Mouse (Mus musculus) forebrain, embryonic 16.5 days (tissue): ENCODE results near the gene Dnajc6. TPM values are rescaled to one million over a fixed set of nuclear protein-coding genes. Genes with fewer than 3 reads are reported as not detected.
A peak's percentile ranks its signal among the peaks of the same experiment; 100 is the strongest.

Experiments
- ATAC-seq: fragments of 200-750 bp; cut with Nextera tagmentation; 2 replicates; pipeline ENCODE4 v1.8.0; 2017; ENCODE audit warnings: mild to moderate bottlenecking, moderate library complexity
- H3K27ac ChIP-seq: fragments of 300-500 bp; sonication (generic); 2 replicates; pipeline ENCODE4 v1.5.1; 2014; ENCODE audit warnings: low read length, control low read depth
- H3K27me3 ChIP-seq: fragments of 300-500 bp; sonication (generic); replicated peaks from 2 replicates; pipeline ENCODE4 v1.6.1; 2014; ENCODE audit warnings: low read length; ENCODE audit not compliant: control insufficient read depth, insufficient read depth
- H3K36me3 ChIP-seq: fragments of 300-500 bp; sonication (generic); 2 replicates; pipeline ENCODE4 v1.6.1; 2014; ENCODE audit not compliant: control insufficient read depth, insufficient read depth
- H3K4me1 ChIP-seq: fragments of 300-500 bp; sonication (generic); replicated peaks from 2 replicates; pipeline ENCODE4 v1.6.1; 2014; ENCODE audit warnings: low read length; ENCODE audit not compliant: control insufficient read depth, insufficient read depth
- H3K4me2 ChIP-seq: fragments of 300-500 bp; sonication (generic); 2 replicates; pipeline ENCODE4 v1.6.1; 2014; ENCODE audit warnings: mild to moderate bottlenecking, low read length, control low read depth
- H3K4me3 ChIP-seq: fragments of 300-500 bp; sonication (generic); replicated peaks from 2 replicates; pipeline ENCODE4 v1.5.1; 2014; ENCODE audit warnings: mild to moderate bottlenecking, low read length, control low read depth
- H3K9ac ChIP-seq: fragments of 300-500 bp; sonication (generic); replicated peaks from 2 replicates; pipeline ENCODE4 v1.6.1; 2014; ENCODE audit warnings: low read depth, low read length, control low read depth
- H3K9me3 ChIP-seq: fragments of 300-500 bp; sonication (generic); 2 replicates; pipeline ENCODE4 v1.6.1; 2016; ENCODE audit warnings: low read length; ENCODE audit not compliant: control insufficient read depth
- WGBS: fragments of 180-500 bp; shearing (Covaris S2); extraction: QIAGEN DNeasy Blood & Tissue Kit; methylation state at CpG from one replicate; pipeline ENCODE4 v1.1.7; 2014; 5-methylcytosine and 5-hydroxymethylcytosine counted together
- polyA plus RNA-seq: library from polyadenylated mRNA; unstranded; fragments of >200 nt; fragmentation: Nextera tagmentation; extraction: Ambion mirVana; gene quantifications from 2 replicates; pipeline ENCODE4 v1.2.1, GENCODE M21; 2015

Dnajc6 gene
- polyA plus RNA-seq, 1 experiment from 2014 or later: 34.6 TPM

- peaks cover 18% of the 10 kb centered on the region for H3K36me3 ChIP-seq
- H3K9me3 ChIP-seq: no peaks in the 10 kb centered on the region
- H3K9ac ChIP-seq: no peak overlapping the region
- no peak overlapping the region for H3K4me3 ChIP-seq
- H3K4me2 ChIP-seq: no peak overlapping the region
- no peaks in the 10 kb centered on the region for H3K27me3 ChIP-seq
- ATAC-seq: no peak
- 93% methylated on average over 1 of the region's 1 CpGs for WGBS
- no peak overlapping the region for H3K27ac ChIP-seq
- no peaks in the 10 kb centered on the region for H3K4me1 ChIP-seq
These were observed 141.0 kb downstream of the Dnajc6 start for GRCm38 (mm10) chr4:101637472-101637871.

GRCm38 (mm10) chr4:101640631-101641030 is 144.2 kb downstream of the Dnajc6 start:
- Histone ChIP-seq H3K9ac (no peak overlapping the region), H3K4me1 (no peaks in the 10 kb centered on the region), H3K27ac (no peak overlapping the region), H3K4me2 (no peak overlapping the region), H3K27me3 (no peaks in the 10 kb centered on the region), H3K4me3 (no peak overlapping the region), H3K36me3 (peaks cover 16% of the 10 kb centered on the region), H3K9me3 (no peaks in the 10 kb centered on the region)
- WGBS: 87% methylated on average over 5 of the region's 5 CpGs
- ATAC-seq: no peak

- ATAC-seq: no peak
- Histone ChIP-seq H3K4me2 (no peak overlapping the region), H3K36me3 (0 out of 2 replicates have a peak, but pooled peaks cover 2% of the 10 kb centered on the region), H3K4me3 (no peak overlapping the region), H3K27ac (no peak overlapping the region), H3K9ac (no peak overlapping the region), H3K4me1 (no peaks in the 10 kb centered on the region), H3K9me3 (no peaks in the 10 kb centered on the region), H3K27me3 (no peaks in the 10 kb centered on the region)
- WGBS: 85% methylated on average over 6 of the region's 6 CpGs
These were observed 146.3 kb downstream of the Dnajc6 start for GRCm38 (mm10) chr4:101642708-101643107.

- Histone ChIP-seq H3K4me2 (no peak overlapping the region), H3K4me1 (peaks cover 1% of the 10 kb centered on the region; the same call in 1 of the 2 replicates), H3K9ac (no peak overlapping the region), H3K27ac (no peak overlapping the region), H3K27me3 (no peaks in the 10 kb centered on the region), H3K9me3 (no peaks in the 10 kb centered on the region), H3K4me3 (no peak overlapping the region), H3K36me3 (0 out of 2 replicates have a peak, but pooled peaks cover 2% of the 10 kb centered on the region)
- ATAC-seq: no peak
- 90% methylated on average over 4 of the region's 4 CpGs for WGBS
These were observed 146.8 kb downstream of the Dnajc6 start for GRCm38 (mm10) chr4:101643216-101643615.

GRCm38 (mm10) chr4:101646857-101647195 is 150.4 kb downstream of the Dnajc6 start:
- Histone ChIP-seq H3K27ac (peak overlapping the region; percentile 21; the same call in 1 of the 2 replicates), H3K9ac (peak overlapping the region; percentile 40), H3K36me3 (no peaks in the 10 kb centered on the region), H3K9me3 (no peaks in the 10 kb centered on the region), H3K4me2 (peak overlapping the region; percentile 67), H3K4me1 (peaks cover 12% of the 10 kb centered on the region), H3K27me3 (no peaks in the 10 kb centered on the region), H3K4me3 (peak overlapping the region; percentile 87)
- under 1% methylated on average over 8 of the region's 8 CpGs for WGBS
- no peak for ATAC-seq

GRCm38 (mm10) chr4:101647196-101647905 is 150.9 kb downstream of the Dnajc6 start, which contains the start of gene Leprot:
Gene Leprot (plus strand): TSS chr4:101647718.
- peak within 1 kb of the TSS; percentile 70 for H3K4me2 ChIP-seq
- H3K27ac ChIP-seq: peak within 1 kb of the TSS; percentile 94
- H3K9me3 ChIP-seq: no peaks in the 10 kb centered on the region
- H3K27me3 ChIP-seq: no peaks in the 10 kb centered on the region
- H3K36me3 ChIP-seq: no peaks in the 10 kb centered on the region
- H3K4me1 ChIP-seq: peaks cover 12% of the 10 kb centered on the region
- ATAC-seq: peak; percentile 98
- H3K9ac ChIP-seq: peak within 1 kb of the TSS; percentile 94
- H3K4me3 ChIP-seq: peak within 1 kb of the TSS; percentile 87
- WGBS: under 1% methylated on average over 39 of the region's 39 CpGs

GRCm38 (mm10) chr4:101647976-101648642 is 151.7 kb downstream of the Dnajc6 start:
- H3K4me3 ChIP-seq: peak overlapping the region; percentile 87
- peak overlapping the region; percentile 94 for H3K9ac ChIP-seq
- H3K9me3 ChIP-seq: no peaks in the 10 kb centered on the region
- no peaks in the 10 kb centered on the region for H3K27me3 ChIP-seq
- H3K27ac ChIP-seq: peak overlapping the region; percentile 94
- H3K4me2 ChIP-seq: peak overlapping the region; percentile 70
- H3K36me3 ChIP-seq: no peaks in the 10 kb centered on the region
- H3K4me1 ChIP-seq: peaks cover 12% of the 10 kb centered on the region
- no peak for ATAC-seq
- WGBS: under 1% methylated on average over 20 of the region's 20 CpGs

- Histone ChIP-seq H3K36me3 (no peaks in the 10 kb centered on the region), H3K27ac (no peak overlapping the region), H3K4me2 (peak overlapping the region; percentile 70), H3K4me1 (peaks cover 12% of the 10 kb centered on the region), H3K4me3 (peak overlapping the region; percentile 87), H3K9ac (peak overlapping the region; percentile 94; the same call in 1 of the 2 replicates), H3K9me3 (no peaks in the 10 kb centered on the region), H3K27me3 (no peaks in the 10 kb centered on the region)
- ATAC-seq: no peak
- 83% methylated on average over 1 of the region's 1 CpGs for WGBS
These were observed 152.3 kb downstream of the Dnajc6 start for GRCm38 (mm10) chr4:101648745-101649144.

GRCm38 (mm10) chr4:101650961-101651360 is 154.5 kb downstream of the Dnajc6 start:
- WGBS: 90% methylated on average over 2 of the region's 2 CpGs
- ATAC-seq: no peak
- Histone ChIP-seq H3K36me3 (no peaks in the 10 kb centered on the region), H3K4me1 (peaks cover 12% of the 10 kb centered on the region), H3K9ac (no peak overlapping the region), H3K4me3 (no peak overlapping the region), H3K9me3 (no peaks in the 10 kb centered on the region), H3K4me2 (no peak overlapping the region), H3K27ac (no peak overlapping the region), H3K27me3 (no peaks in the 10 kb centered on the region)
